Mouse (Mus musculus): ENCODE measurements around the gene Gm1553. TPM values are rescaled to one million over a fixed set of nuclear protein-coding genes. Genes with fewer than 3 reads are reported as not detected.

The Gm1553 gene
- not detected for total RNA-seq (2023)

DNA sequence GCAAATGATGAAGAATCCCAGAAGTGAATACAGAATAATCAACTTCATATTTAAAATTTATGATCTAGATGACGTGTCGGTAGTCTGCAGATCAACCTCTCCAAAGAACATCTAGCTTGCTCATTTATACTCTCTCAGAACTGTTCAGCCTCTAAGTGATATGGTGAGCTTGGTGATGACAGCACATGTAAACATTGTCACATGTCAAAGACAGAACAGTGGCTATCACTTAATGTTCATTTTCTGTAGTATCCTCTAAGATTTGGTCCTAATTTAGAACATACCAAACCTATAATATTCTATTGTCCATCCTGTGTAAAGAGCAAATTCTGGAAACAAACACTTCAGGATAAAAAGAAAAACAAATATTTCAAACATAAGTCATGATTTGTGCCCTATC lies at the start of gene Gm1553:
Gm1553 (minus strand) TSS at position 101 of the 400 bp plus-strand sequence.

Other genes with a start within 250 kb of the Gm1553 start
- not detected for gene 4932415D10Rik, start 176.0 kb downstream of the Gm1553 start, total RNA-seq (2023)
- gene Gm4924, start 138.4 kb downstream of the Gm1553 start, total RNA-seq (2023): 1 to 10 TPM; 6.5 to 6.6 TPM
- gene 1190007I07Rik, start 130.6 kb upstream of the Gm1553 start, total RNA-seq (2023): 10 to 100 TPM; 13.3 to 25.6 TPM
- gene Tdg, start 137.2 kb upstream of the Gm1553 start, total RNA-seq (2023): 10 to 100 TPM; 68.5 to 78.1 TPM
- 1 to 10 TPM in 1 of 2 experiments, under 1 TPM in 1; 0.58 to 1.2 TPM for gene Glt8d2, start 198.0 kb upstream of the Gm1553 start, total RNA-seq (2023)
- gene Hcfc2, start 203.5 kb upstream of the Gm1553 start, total RNA-seq (2023): 10 to 100 TPM; 23.6 to 42.1 TPM